Mouse (Mus musculus) colon, adult 2 months (tissue): ENCODE measurements around the gene Mup22. TPM values are rescaled to one million over a fixed set of nuclear protein-coding genes. Genes with fewer than 3 reads are reported as not detected.

Experiments used
- polyA plus RNA-seq: library from polyadenylated mRNA; depleted of rRNA; stranded (reverse); fragments of >200 nt; gene quantifications from 2 replicates; pipeline ENCODE4 v1.2.3, GENCODE M21; 2012; rRNA removed

The Mup22 gene
- polyA plus RNA-seq: not detected in 2 replicates

GRCm38 (mm10) chr4:60821363-60821762 is at the start of gene Mup22:
Mup22 (minus strand) TSS chr4:60821463.

Other genes starting within 250 kb of the Mup22 start
- not detected in 2 replicates for gene Mup10, start 239.3 kb downstream of the Mup22 start, polyA plus RNA-seq
- not detected in 2 replicates for gene Mup11, start 159.1 kb downstream of the Mup22 start, polyA plus RNA-seq
- gene Mup12, start 80.1 kb downstream of the Mup22 start, polyA plus RNA-seq: not detected in 2 replicates